Mouse (Mus musculus): ENCODE results near the gene Herc2. TPM values are rescaled to one million over a fixed set of nuclear protein-coding genes. Genes with fewer than 3 reads are reported as not detected.
"Not testable (repeated sequence)": the region's sequence is repeated elsewhere in the genome, so short reads cannot be mapped to it uniquely, and the experiment has no call there.

Herc2 gene
- polyA plus RNA-seq (2016; fragmentation: Nextera tagmentation; extraction: Ambion mirVana): 20.6 and 20.8 TPM in 2 replicates

DNA sequence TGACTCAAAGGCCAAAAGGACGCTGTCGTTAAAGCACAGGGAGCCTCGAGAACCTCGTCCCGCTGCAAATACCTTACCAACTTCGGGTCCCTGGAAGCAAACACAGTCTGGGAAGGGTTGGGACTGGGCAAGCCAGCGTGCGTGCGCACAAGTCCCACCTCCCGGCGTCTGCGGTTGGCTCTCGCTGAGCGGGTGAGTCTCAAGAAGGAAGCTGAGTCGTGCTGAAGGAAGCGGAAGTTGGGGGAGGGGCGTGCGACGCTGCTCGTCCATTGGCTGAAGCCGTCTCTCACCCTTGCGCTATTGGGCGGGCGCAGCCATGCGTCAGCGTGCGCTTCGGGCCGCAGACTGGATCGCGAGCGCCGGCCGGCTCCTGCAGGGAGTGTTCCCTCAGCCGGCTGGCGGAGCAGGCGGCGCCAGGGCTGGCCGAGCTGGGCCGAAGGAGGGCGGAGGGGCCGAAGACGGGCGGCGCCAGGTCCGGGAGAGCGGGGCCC is at the start of gene Herc2:
Gene Herc2, plus strand, starts transcription at position 366 of the 491 bp plus-strand sequence.
- Histone ChIP-seq H3K27me3 (replicated peaks) (no peaks in the 10 kb centered on the region), H3K36me3 (peaks cover 8% of the 10 kb centered on the region), H3K9me3 (replicated peaks) (no peaks in the 10 kb centered on the region), H3K27ac (ENCODE audit: poor library complexity, severe bottlenecking) (peak within 1 kb of the TSS; percentile 92), H3K4me1 (replicated peaks) (peaks cover 14% of the 10 kb centered on the region), H3K4me3 (peak within 1 kb of the TSS; percentile 94), H3K4me2 (peak within 1 kb of the TSS; percentile 86), H3K9ac (peak within 1 kb of the TSS; percentile 91)
- WGBS: under 1% methylated on average over 47 of the region's 47 CpGs
- peak; percentile 99 for ATAC-seq (ENCODE audit: insufficient number of reproducible peaks, low FRiP score)

DNA sequence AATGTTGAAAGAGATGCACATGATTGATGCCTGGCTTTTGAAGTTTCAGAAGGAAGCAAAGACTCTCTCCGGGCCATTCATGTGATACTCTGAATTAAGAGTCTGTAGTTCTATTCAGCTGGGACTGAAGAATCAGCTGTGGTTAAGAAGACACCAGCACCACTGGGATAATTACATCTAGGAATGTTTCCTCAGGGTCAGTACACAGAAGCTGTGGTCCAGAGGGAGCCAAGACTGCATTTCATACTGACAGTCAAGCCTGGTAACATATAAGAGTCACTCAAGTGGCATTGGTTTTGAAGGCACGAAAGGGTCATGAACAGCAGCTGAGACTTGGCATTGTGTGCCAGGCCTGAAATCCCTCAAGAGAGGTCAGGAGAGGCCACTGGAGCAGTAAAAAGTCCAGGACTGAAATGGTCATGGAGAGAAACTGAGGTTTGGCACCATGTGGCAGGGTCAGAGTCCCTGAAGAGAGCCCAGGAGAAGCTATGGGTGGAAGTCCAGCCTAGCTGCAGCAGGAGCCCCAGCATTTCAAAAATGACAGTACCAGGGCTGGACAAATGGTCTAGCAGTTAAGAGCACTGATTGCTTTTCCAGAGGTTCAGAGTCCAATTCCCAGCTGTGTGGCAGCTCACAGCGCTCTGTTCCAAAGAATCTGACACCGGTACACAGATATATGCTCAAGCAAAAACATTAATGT is 39.5 kb upstream of the Herc2 start:
- H3K4me1 ChIP-seq (replicated peaks): no peaks in the 10 kb centered on the region
- H3K4me2 ChIP-seq: no peak overlapping the region
- H3K4me3 ChIP-seq: no peak overlapping the region
- no peak overlapping the region for H3K9ac ChIP-seq
- no peaks in the 10 kb centered on the region for H3K27me3 ChIP-seq (replicated peaks)
- H3K36me3 ChIP-seq: no peaks in the 10 kb centered on the region
- H3K27ac ChIP-seq (ENCODE audit: poor library complexity, severe bottlenecking): no peak overlapping the region
- WGBS: 85% methylated on average over 4 of the region's 4 CpGs
- peaks cover 4% of the 10 kb centered on the region for H3K9me3 ChIP-seq (replicated peaks)
- no peak for ATAC-seq (ENCODE audit: insufficient number of reproducible peaks, low FRiP score)

DNA sequence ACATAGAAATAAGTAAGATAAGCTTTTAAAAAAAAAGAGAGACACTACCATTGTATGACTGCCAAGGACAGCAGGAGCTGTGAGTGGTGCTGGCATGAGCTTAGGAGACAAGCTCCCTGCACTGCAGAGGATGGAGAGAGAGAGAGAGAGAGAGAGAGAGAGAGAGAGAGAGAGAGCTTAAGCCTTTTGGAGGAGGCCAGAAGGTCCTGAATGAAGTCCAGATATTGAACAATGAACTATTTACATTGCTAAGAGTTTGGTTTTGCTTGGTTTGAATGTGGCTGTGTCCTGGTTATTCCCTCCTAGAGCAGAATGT is 39.0 kb upstream of the Herc2 start:
- no peaks in the 10 kb centered on the region for H3K27me3 ChIP-seq (replicated peaks)

DNA sequence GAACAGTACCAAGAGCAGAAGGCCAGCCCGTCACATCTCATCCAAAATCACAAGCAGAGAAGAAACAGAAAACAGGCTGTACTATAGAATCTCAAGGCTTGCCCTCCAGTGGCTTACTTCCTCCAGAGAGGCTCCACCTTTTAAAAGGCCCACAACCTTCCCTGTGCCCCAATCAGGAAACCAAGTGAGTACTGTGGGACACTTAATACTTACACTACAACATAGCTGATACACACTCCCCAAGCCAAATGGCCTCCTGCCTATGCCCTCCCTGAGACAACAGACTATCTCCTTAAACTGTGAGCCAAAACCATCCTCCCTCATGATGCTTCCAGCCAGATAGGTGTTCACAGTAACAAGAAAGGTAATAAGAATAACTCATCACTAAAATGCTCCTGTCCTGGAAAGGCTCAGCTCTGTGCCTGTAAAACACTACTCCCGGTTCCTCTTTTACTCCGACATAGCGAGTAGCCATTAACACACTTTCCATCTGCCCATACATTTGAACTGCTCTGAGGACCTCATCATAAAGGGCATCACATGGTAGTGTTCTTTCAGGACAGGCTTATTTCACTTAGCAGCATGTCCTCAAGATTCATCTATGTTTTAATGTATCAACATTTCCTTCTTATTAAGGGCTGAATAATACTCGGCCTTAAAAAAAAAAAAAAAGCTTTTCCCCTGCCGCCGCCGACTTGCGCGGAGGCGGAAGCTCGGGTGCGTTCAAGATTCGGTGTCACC is 36.6 kb upstream of the Herc2 start:
- no peaks in the 10 kb centered on the region for H3K36me3 ChIP-seq
- 93% methylated on average over 14 of the region's 14 CpGs for WGBS
- no peak overlapping the region for H3K27ac ChIP-seq (ENCODE audit: poor library complexity, severe bottlenecking)
- no peaks in the 10 kb centered on the region for H3K9me3 ChIP-seq (replicated peaks)
- no peak overlapping the region for H3K4me2 ChIP-seq
- ATAC-seq (ENCODE audit: insufficient number of reproducible peaks, low FRiP score): no peak
- no peak overlapping the region for H3K4me3 ChIP-seq
- no peak overlapping the region for H3K9ac ChIP-seq
- H3K4me1 ChIP-seq (replicated peaks): no peaks in the 10 kb centered on the region
- H3K27me3 ChIP-seq (replicated peaks): no peaks in the 10 kb centered on the region

More for the DNA sequence above, 39.0 kb upstream of the Herc2 start:
- Histone ChIP-seq H3K4me2 (no peak overlapping the region), H3K4me1 (replicated peaks) (no peaks in the 10 kb centered on the region), H3K4me3 (no peak overlapping the region), H3K9me3 (replicated peaks) (peaks cover 4% of the 10 kb centered on the region), H3K36me3 (no peaks in the 10 kb centered on the region), H3K27ac (ENCODE audit: poor library complexity, severe bottlenecking) (no peak overlapping the region), H3K9ac (no peak overlapping the region)
- no peak for ATAC-seq (ENCODE audit: insufficient number of reproducible peaks, low FRiP score)

DNA sequence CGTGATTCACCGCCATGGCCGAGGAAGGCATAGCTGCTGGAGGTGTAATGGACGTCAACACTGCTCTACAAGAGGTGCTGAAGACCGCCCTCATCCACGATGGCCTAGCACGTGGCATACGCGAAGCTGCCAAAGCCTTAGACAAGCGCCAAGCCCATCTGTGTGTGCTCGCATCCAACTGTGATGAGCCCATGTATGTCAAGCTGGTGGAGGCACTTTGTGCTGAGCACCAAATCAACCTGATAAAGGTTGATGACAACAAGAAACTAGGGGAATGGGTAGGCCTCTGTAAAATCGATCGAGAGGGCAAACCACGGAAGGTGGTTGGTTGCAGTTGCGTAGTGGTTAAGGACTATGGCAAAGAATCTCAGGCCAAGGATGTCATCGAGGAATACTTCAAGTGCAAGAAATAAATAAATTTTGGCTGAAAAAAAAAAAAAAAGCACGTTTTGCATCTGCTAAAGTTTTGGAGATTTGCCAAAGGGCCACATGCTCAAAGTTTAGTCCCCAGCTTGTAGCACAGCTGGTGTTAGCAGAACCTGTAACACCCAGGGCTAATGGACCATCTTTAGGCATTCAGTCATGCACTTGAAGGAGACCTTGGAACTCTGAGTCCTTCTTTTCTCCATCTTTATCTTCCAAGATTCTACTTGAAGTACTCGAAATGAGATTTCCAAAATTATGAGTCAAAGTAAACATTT is 35.8 kb upstream of the Herc2 start:
- not testable (repeated sequence) for H3K36me3 ChIP-seq; H3K27ac ChIP-seq (ENCODE audit: poor library complexity, severe bottlenecking); ATAC-seq (ENCODE audit: insufficient number of reproducible peaks, low FRiP score); H3K4me1 ChIP-seq (replicated peaks); H3K27me3 ChIP-seq (replicated peaks); H3K4me2 ChIP-seq; H3K9ac ChIP-seq; H3K4me3 ChIP-seq; H3K9me3 ChIP-seq (replicated peaks)
- WGBS: 80% methylated on average over 7 of the region's 18 CpGs

DNA sequence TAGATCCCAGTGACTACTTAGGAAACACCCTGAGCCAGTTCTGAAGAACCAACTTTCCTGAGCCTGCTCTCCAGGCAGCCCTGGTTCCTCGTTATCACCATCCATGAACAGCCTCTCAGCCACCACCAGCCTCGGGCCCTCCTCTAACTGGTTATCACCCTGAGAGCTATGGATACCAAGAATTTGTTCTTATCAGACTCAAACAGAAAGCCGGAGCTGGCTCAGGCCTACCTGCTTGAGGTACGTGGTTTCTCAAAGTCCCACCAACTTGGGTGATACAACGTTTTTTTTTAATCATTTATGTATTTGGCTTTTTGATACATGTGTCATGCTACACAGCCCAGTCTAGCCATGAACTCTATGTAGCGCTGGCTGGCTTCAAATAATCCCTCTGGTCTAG is 34.8 kb upstream of the Herc2 start:
- no peaks in the 10 kb centered on the region for H3K27me3 ChIP-seq (replicated peaks)
- peak; percentile 73 for ATAC-seq (ENCODE audit: insufficient number of reproducible peaks, low FRiP score)
- no peak overlapping the region for H3K27ac ChIP-seq (ENCODE audit: poor library complexity, severe bottlenecking)
- WGBS: 48% methylated on average over 6 of the region's 6 CpGs
- no peaks in the 10 kb centered on the region for H3K36me3 ChIP-seq
- H3K4me3 ChIP-seq: no peak overlapping the region
- no peak overlapping the region; the same call in 1 of the 2 replicates for H3K4me2 ChIP-seq
- H3K4me1 ChIP-seq (replicated peaks): no peaks in the 10 kb centered on the region
- H3K9ac ChIP-seq: no peak overlapping the region
- H3K9me3 ChIP-seq (replicated peaks): no peaks in the 10 kb centered on the region

DNA sequence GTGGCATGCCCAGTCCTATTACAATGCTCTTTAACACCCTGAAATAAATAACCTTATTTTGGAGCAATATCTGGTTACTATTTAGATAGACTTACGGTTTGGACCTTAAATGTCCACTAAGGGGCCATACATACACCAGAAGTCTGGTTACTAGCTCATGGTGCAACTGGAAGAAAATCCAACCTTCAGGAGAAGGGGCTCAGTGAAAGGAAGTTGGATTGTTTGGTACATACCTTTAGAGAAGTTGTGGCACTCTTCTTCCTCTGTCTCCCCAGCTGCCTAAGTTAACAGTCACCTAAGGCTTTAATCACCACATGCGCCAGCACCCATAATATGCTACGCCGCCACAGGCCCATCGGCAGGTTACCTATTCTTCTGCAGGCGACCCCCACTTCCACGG is 34.2 kb upstream of the Herc2 start:
- Histone ChIP-seq H3K4me2 (no peak overlapping the region), H3K27ac (ENCODE audit: poor library complexity, severe bottlenecking) (no peak overlapping the region), H3K27me3 (replicated peaks) (no peaks in the 10 kb centered on the region), H3K9me3 (replicated peaks) (no peaks in the 10 kb centered on the region), H3K36me3 (no peaks in the 10 kb centered on the region), H3K4me3 (no peak overlapping the region), H3K9ac (no peak overlapping the region), H3K4me1 (replicated peaks) (no peaks in the 10 kb centered on the region)
- no peak for ATAC-seq (ENCODE audit: insufficient number of reproducible peaks, low FRiP score)
- WGBS: 87% methylated on average over 7 of the region's 7 CpGs

DNA sequence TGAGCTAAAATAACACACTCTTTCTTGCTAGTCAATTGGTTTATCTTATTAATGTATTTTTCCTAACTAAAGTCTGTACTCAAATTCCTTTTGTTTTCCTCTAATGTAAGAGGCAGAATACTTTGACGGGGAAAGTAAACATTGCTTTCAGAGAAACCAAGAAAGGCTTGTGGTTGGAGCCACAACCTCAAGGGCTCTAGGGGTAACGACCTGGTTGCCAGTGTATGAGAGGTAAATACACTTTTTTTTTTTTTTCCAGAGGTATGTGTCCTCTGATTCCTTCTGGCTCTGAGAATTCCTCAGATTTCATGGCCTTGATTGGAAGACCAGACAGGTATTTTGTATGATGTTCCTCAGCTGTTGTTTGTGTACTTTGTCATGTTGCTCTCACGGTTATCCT is 32.2 kb upstream of the Herc2 start:
- H3K4me3 ChIP-seq: no peak overlapping the region
- ATAC-seq (ENCODE audit: insufficient number of reproducible peaks, low FRiP score): no peak
- no peaks in the 10 kb centered on the region for H3K9me3 ChIP-seq (replicated peaks)
- H3K36me3 ChIP-seq: no peaks in the 10 kb centered on the region
- no peak overlapping the region for H3K9ac ChIP-seq
- no peaks in the 10 kb centered on the region for H3K4me1 ChIP-seq (replicated peaks)
- H3K27me3 ChIP-seq (replicated peaks): no peaks in the 10 kb centered on the region
- H3K27ac ChIP-seq (ENCODE audit: poor library complexity, severe bottlenecking): no peak overlapping the region
- WGBS: 77% methylated on average over 3 of the region's 3 CpGs
- H3K4me2 ChIP-seq: no peak overlapping the region

DNA sequence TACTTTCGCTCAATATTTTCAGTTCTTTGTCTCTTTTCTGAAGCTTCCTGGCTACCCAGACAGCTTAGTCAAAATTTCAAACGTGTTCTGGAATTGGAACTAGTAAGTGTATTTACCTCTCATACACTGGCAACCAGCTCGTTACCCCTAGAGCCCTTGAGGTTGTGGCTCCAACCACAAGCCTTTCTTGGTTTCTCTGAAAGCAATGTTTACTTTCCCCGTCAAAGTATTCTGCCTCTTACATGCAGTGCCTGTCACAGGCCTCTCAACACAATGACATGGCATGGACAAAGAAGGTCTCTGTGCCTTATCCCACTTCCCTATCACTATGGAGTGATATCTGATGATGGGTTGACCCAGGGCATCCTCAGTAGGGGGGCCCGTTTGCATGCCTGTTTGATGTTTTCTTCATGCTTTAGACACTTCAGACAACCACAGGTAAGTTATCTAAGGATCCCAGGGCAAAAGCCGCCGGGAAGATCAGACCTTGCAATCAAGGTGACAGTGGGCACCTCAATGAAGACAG is 31.5 kb upstream of the Herc2 start:
- Histone ChIP-seq H3K9me3 (replicated peaks) (no peaks in the 10 kb centered on the region), H3K27me3 (replicated peaks) (no peaks in the 10 kb centered on the region), H3K36me3 (no peaks in the 10 kb centered on the region), H3K9ac (peak overlapping the region; percentile 89; the same call in 1 of the 2 replicates), H3K4me1 (replicated peaks) (no peaks in the 10 kb centered on the region), H3K4me3 (peak overlapping the region; percentile 91), H3K27ac (ENCODE audit: poor library complexity, severe bottlenecking) (no peak overlapping the region), H3K4me2 (peak overlapping the region; percentile 91)
- ATAC-seq (ENCODE audit: insufficient number of reproducible peaks, low FRiP score): 0 out of 2 replicates have a peak, but pooled peaks have one; percentile 56
- 42% methylated on average over 7 of the region's 7 CpGs for WGBS

DNA sequence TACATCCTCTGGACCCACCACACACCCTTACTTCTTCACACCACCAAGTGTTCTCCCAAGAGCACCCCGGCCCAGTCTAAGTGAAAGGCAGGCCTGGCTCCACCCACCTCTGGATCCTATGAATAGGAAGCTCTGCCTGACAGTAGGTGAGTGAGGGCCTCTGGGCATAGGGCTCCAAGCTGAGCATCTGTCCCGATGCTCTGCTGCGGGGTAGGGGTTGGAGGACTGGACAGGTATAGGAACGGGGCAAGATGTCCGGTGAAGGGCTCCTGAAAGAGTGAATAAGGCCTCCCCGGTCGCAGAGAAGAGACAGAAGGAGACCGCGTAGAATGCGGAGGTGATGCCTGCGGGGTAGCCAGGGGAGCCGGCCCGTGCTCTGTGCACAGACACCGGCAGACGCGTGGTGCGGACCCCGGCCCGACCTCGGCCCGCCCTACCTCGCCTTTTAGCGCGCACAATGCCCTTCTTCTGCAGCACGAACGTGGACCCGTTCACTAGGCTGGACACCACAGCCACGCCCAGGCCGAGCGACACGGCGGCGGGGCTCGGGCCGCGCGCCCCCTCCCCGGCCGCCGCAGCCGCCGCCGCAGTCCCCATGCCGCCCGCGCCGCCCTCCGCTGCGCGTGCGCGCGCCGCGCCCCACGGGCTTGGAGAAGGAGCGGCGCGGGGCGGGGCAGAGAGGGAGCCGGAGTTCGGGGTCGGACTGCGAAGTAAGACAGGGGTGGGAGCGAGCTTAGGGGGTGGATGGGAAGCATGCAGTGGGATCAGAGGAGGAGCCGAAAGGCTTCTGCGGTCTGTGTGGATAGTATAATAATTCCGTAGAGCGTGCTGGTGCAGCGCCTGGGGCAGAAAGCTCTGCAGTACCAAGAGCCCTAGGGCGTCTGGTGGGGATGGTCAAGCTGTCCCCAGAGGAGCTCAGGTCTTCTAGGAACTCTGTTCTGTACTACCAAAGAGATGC is 30.7 kb upstream of the Herc2 start:
- Histone ChIP-seq H3K9me3 (replicated peaks) (no peaks in the 10 kb centered on the region), H3K27me3 (replicated peaks) (no peaks in the 10 kb centered on the region), H3K36me3 (no peaks in the 10 kb centered on the region), H3K4me3 (peak overlapping the region; percentile 91), H3K4me1 (replicated peaks) (no peaks in the 10 kb centered on the region), H3K9ac (peak overlapping the region; percentile 89), H3K27ac (ENCODE audit: poor library complexity, severe bottlenecking) (no peak overlapping the region), H3K4me2 (peak overlapping the region; percentile 91)
- ATAC-seq (ENCODE audit: insufficient number of reproducible peaks, low FRiP score): peak; percentile 91
- under 1% methylated on average over 64 of the region's 71 CpGs for WGBS
